Mouse (Mus musculus) liver, adult (tissue): ENCODE measurements around the gene Hmgb1.

ENCODE experiments used
- GATA4 ChIP-seq: IDR thresholded peaks from 2 replicates; pipeline ENCODE4 v1.6.1; 2014; ENCODE audit warnings: mild to moderate bottlenecking, low read length; ENCODE audit not compliant: insufficient replicate concordance

The Hmgb1 gene

GRCm38 (mm10) chr5:149184104-149184843 is at the start of gene Hmgb1, which contains the start of gene Uspl1:
Gene Hmgb1 (minus strand): TSS chr5:149184489.
Gene Uspl1 (plus strand): TSS chr5:149184350.
- no peak; the same call in 1 of the 2 replicates for TF ChIP-seq GATA4

GRCm38 (mm10) chr5:149229619-149230339 is 45.5 kb upstream of the Hmgb1 start:
- TF ChIP-seq GATA4: no peak

GRCm38 (mm10) chr5:149228700-149229618 is 44.7 kb upstream of the Hmgb1 start:
- peak; percentile 71; the same call in 1 of the 2 replicates for TF ChIP-seq GATA4

GRCm38 (mm10) chr5:149224666-149225065 is 40.4 kb upstream of the Hmgb1 start:
- no peak for TF ChIP-seq GATA4

GRCm38 (mm10) chr5:149221355-149221754 is 37.1 kb upstream of the Hmgb1 start:
- TF ChIP-seq GATA4: no peak

- TF ChIP-seq GATA4: no peak
Observed at GRCm38 (mm10) chr5:149219493-149219892, 35.2 kb upstream of the Hmgb1 start.

- TF ChIP-seq GATA4: no peak
Observed at GRCm38 (mm10) chr5:149217524-149218357, 33.5 kb upstream of the Hmgb1 start.

- no peak for TF ChIP-seq GATA4
Observed at GRCm38 (mm10) chr5:149215540-149215939, 31.3 kb upstream of the Hmgb1 start.

GRCm38 (mm10) chr5:149212806-149213205 is 28.5 kb upstream of the Hmgb1 start:
- TF ChIP-seq GATA4: no peak

- no peak for TF ChIP-seq GATA4
Observed at GRCm38 (mm10) chr5:149211041-149211440, 26.8 kb upstream of the Hmgb1 start.

GRCm38 (mm10) chr5:149209328-149209727 is 25.0 kb upstream of the Hmgb1 start:
- no peak for TF ChIP-seq GATA4

- TF ChIP-seq GATA4: no peak
Observed at GRCm38 (mm10) chr5:149208776-149209175, 24.5 kb upstream of the Hmgb1 start.

GRCm38 (mm10) chr5:149207661-149208060 is 23.4 kb upstream of the Hmgb1 start:
- TF ChIP-seq GATA4: no peak

GRCm38 (mm10) chr5:149206286-149206685 is 22.0 kb upstream of the Hmgb1 start:
- no peak for TF ChIP-seq GATA4
